Mouse (Mus musculus) cerebellum, adult 18-20 months (tissue): Measurements from ENCODE around the gene Unc5b.
"Not testable (repeated sequence)": the region's sequence is repeated elsewhere in the genome, so short reads cannot be mapped to it uniquely, and the experiment has no call there.

Source experiments
- DNase-seq, 2 experiments: peaks; one replicate each; pipeline ENCODE4 v3.0.0; 2021

The Unc5b gene

DNA sequence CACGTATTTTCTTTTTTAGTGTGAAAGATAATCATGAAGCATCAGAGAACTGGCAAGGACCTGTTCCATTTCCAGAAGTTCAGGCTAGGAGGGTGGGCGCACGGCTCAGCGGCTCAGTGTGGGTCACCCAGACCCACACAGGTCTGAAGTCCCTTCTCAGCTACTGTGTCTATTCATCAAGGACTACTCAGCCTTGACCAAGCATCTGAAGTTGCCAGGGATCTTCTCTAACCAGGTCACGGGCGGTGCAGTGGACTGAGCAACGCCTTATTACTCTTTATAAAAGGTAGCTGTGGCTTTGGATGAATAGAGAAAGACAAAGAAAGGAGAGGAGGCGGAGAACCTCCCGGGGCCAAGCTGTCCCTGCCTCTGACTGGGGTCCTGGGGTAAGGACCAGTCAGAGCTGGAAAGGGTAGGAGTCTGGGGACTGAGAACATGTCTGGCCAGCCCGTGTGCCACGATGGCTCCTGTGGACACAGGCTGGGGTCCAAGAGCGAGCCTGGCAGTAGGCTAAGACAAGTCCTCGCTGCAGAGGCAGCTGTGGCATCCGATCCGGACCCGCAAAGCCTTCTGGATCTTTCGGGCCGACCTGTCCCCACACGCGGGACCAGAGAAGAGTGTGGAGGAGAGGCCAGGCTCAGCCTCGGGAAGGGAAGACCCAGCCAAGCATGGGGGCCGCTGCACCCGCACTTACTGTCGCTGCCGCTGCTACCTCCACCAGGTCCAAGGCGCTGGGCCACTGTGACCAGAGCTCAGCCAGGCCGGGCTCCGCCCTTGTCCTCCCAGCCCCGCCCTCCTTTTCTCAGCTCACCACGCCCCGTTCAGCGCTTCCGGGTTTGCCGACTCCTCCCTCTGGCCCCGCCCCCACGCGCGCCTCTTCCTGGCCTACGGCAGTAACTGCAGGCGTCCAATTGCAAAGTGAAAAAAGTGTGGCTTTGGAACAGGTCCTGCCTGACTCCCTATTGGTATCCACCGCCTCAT is 79.1 kb downstream of the Unc5b start, which contains the start of gene Slc29a3:
Gene Slc29a3, minus strand, starts transcription at position 755 of the 981 bp plus-strand sequence.
- peak; percentile 92 to 93 for DNase-seq

DNA sequence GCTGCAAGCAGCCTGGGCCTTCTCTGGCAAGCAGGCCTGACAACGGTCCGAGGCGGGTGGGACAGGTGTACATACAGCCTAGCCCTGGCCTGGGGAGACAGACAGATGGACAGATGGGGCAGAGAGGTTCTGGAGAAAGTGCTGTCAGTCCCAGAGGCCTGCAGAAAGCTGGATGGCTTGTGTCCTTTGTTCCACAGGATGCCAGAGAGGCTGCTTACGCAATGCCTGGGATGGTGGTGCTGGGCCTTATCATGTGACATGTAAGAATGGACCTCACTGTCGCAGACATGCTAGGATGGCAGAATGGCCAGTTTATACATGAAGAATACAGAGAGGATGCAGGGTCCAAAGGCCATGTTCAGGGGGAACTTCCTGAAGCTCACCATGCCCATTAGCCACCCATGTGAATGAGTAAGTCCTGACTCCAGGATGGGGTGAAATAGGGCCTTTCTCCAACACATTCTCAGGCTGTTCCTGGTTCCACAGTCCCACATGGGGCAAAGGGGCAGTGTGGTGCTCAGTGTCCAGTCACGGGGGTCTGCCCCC is 83.6 kb downstream of the Unc5b start:
- no peak for DNase-seq

DNA sequence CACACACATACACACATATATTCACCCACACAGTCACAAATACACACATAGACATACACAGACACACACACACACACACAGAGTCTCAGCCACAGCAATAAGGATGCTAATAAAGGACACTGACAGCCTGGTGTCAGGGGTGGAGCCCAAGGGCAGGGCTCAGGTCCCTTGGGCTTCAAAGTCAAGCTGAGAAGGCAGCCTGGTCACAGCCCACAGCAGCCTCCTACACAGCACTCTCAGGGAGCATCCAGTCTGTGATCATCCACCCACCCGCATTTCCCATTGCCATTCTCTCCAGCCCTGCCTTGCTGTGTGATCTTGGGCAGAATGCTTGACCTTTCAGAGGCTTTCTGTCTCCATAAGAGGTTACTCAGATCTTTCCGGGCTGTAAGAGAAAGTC is 84.9 kb downstream of the Unc5b start:
- no peak for DNase-seq

DNA sequence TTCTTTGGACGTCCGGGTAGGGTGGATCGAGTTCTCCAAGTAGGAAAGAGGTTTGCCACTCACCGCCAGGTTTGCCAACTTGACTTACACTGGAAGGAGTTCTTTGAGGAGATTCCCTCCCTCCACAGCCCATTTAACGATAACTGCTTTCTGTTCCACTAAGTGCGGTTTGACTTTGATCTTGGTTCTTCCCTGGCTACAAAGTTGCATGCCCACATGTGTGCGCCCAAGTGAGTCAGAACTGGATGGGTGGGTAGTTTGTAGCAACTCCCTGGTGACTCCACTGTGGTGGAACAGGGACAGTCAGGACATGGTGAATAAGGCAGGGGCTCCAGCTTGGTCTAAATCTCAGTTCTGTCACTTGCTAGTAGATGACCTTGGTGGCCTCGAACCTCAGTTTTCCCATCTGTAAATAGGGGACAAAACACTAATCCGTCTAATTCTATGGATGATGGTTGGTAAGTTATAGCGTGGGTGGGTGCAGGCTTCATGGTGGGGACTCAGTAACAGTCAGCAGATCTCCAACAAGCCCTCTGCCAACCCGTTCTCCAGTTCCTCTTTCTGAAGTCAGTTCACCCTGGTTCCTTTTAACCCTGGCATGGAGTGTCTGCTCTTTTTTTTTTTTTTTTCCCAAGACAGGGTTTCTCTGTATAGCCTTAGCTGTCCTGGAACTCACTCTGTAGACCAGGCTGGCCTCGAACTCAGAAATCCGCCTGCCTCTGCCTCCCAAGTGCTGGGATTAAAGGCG is 86.7 kb downstream of the Unc5b start:
- DNase-seq, result no peak

DNA sequence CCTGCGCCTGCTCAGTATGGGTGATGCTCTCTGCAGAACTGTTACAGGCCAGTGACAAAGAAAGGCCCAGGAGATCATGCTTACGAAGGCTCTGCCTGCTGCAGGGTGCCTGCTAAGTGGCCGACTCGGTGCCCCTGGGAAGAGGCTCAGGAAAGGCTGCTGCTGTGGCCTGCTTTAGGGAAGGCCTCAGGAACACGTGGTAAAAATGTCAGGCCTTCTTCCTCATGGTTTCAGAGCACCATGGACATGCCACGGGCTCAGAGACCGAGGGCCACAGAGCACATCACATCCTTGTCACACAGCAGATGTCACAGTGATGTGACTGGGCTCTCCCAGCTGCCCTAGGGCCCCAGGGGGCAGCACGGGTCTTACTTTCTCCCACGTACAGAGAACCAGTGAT is 87.7 kb downstream of the Unc5b start:
- no peak for DNase-seq

DNA sequence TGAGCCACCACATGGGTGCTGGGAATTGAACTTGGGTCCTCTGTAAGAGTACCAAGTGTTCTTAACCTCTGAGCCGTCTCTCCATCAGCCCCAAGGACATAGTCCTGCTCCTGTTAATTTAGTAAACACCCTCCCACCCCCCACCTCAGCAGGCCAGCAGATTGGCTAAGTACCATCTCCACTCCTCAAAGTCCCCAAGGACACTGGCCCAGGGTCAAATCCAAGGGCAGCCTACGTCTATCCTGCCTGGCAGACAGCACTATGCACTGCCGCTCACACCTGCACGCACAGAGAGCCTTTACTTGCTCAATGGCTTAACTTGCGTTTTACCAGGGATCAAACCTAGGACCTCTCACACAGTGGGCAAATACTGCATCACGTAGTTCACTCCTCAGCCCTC is 88.4 kb downstream of the Unc5b start:
- DNase-seq, result no peak

DNA sequence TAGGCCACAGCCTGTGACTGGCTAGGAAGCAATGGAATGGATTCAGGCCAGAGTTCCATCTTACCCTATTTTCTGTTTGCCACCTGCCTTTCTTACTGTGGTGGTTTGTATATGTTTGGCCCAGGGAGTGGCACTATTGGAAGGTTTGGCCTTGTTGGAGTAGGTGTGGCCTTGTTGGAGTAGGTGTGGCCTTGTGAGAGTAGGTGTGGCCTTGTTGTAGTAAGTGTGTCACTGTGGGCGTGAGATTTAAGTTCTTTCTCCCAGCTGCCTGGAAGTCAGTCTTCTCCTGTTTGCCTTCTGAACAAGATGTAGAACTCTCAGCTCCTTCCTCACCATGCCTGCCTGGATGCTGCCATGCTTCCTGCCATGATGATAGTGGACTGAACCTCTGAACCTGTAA is 89.1 kb downstream of the Unc5b start:
- not testable (repeated sequence) for DNase-seq

DNA sequence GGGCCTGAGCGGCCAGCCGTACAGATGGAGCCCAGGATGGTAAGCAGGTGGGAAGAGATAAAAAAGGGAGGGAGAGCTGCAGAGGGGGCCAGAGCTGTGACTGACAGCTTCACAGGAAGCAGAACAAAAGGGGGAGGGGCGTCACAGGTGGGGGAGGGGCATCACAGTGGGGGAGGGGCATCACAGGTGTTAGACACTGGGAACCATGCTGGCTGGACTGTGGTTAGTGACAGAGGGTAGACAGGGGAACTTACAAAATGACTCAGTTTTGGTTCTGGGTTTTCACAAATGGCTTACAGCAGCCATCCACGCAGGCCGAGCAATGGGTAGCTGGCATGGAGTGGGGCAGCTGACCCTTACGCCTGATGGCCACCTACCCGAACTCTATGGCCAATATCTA is 89.9 kb downstream of the Unc5b start:
- no peak for DNase-seq

DNA sequence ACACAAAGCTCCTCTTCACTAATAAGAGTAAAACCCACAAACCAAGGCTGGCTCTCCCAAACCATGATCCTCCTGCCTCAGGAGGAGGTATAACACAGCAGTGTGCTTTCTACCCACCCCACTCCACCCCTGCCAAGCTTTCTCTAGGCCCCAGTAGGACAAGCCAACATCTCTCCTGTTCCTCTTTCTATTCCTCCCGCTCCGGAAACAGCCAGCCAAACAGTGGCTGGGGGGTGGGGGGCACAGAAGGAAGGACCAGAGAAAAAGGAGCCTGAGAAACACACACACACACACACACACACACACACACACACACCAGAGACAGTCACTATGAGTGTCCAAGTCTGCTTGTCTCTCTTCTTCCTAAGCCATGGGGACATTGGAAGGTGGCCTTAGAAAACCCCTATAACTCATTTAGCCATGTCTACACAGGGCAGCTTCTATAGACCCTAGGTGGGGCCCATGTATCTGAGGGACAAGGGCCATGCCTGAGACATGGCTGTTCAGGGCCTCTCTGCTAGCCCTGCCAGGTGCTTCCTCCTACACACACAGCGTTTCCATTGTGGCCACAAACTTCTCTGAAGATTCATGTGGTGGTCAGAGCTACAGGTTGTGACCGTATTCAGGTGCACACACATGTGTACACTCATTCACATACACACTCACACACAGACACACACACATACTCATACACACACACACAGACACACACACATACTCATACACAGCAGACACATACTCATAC is 91.6 kb downstream of the Unc5b start:
- no peak for DNase-seq

DNA sequence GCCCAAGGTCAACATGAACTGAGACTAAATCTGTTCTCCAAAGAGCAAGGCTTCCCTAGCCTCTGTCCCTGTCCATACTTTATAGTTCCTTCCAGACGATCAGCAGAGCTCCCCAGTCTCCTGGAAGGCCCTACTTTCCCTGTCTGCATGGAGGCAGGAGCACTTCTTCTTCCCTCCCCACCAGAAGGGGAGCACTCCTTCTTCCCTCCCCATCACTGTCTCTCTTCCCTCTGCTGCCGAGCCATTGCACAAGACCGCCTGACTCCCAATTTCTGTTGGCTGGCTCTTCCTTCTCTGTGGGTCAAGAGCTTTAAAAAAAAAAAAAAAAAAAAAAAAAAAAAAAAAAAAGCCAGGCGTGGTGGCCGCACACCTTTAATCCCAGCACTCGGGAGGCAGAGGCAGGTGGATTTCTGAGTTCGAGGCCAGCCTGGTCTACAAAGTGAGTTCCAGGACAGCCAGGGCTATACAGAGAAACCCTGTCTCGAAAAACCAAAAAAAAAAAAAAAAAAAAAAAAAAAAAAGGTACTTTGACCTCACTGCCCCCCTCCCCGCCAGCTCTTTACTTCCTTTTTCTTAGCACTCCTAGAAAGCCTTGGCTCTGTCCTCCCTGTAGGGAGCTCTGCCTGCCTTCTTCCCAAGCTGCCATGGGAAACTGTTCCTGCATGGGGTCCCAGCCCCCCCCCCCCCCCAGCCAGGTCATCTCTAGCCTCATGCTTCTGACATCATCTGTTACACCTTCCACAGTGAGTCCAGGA is 93.3 kb downstream of the Unc5b start:
- DNase-seq, result no peak

DNA sequence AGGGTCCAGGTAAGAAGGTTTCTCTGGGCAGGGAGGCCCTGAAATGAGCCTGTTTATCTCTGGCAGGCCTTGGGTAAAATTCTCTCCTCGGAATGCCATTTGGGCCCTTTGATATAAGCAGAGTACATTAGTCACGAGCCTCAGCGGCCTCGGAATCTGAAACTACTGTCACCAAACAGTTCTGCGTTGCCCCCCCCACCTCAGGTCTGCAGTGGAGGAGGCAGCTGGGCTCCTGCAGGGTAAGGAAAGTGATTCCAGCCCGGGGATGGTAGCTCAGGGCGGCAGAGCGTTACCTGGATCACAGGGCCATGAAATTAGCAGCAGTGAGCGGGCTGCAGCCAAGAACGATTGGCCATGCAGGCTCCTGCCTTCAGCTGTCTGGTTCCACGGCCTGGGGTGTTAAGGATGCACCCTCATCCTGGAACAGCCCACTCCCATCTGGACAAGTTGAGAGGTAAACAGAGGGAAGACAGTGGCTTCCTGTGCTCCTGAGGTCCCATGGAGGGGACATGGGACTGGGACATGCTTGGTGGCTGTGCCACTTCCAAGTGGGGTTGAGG is 94.1 kb downstream of the Unc5b start:
- no peak for DNase-seq

DNA sequence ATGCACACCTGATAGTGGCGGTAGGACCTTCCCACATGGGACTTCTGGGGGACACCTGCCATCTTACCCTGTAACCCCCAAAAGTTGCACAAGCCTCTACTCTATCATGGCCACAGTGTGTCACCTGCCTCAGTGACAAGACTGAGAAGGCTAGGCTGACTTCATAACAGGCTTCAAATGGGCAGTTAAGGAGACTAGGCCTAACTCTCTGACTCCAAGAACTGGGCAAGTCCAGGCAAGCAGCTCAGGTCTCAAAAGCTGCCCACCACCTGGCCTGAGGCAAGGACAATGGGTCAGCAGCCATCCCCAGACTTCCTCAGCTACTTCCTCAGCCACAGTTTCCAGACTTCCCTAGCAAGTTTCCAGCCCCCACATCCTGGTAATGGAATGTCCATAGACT is 95.6 kb downstream of the Unc5b start:
- DNase-seq, result no peak

DNA sequence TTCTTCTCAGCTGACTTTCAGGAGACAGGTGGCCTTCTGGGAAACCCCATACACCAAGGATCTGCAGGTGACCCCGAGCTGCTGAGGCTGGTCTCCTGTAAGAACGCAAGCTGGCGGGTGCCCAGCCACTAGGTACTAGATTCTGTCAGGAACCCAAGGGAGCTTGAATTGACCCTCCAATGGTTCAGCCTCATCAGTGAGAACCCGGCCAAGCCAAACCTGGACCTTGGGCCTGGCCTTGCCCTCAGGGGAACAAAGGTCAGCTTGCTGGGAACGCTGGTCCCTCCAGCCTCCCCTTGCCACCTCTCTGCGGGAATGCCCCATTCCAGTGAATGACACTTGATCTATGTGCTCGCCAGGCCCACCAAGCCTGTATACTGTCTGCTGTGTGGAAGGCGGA is 97.9 kb downstream of the Unc5b start:
- no peak for DNase-seq

DNA sequence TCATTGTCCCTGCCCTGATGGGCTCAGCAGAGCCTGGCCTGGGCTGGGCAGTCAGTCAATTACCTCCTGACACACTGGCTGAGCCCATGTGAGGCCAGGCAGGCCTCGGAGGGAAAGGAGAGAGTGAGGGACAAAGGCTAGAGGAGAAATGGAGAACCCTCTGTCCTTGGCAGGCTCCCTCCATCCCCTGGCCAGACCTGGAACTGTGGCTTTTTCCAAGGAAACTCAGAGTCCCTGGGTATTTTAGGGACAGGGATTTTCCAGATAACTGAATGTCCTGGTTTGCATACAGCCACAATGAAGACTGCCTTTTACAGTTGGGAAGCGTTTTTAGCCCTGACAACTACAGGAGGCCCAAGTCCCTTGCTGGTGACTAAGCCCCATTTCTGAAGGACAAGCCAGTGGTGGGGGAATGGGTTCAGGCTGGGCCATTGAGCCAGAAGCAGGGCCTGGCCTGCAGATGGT is 99.0 kb downstream of the Unc5b start:
- DNase-seq, result peak in 1 of 2 experiments; percentile 14

DNA sequence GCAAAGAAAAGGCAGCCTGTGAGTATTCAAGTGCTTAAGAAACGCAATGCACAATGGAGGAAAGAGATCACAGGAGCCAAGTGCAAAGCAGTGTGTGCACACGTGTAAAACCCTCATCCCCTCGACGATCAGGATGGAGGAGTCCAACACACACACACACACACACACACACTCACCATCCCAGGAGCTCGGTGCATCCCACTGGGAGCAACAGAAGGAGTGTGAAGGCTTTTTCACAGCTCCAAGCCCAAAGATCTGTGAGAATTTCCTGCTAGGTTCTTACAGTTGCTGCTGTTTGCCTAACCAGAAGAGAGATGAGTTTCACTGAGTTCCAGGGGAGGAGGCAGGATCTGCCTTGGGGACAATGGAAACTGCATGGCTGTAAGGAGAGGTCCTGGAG is 99.6 kb downstream of the Unc5b start:
- no peak for DNase-seq

DNA sequence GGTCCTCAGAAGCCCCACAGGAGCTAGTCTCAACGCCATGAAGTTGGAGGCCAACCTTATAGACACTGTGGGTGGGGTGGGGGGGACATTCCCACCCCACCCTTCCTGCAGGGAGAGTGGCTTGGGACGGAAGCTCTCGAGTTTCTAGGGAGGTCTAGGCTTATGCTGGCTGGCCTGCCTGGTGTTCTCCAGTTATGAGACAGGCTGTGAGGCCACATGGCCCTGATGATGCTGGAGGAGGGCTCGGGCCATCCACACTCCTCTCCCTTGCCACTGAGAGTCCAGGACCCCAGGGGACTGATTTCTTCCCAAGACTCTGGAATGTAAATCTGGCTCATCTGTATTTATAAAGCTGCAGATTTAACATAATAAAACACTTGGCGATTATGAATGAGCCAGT is 104.1 kb downstream of the Unc5b start:
- no peak for DNase-seq

DNA sequence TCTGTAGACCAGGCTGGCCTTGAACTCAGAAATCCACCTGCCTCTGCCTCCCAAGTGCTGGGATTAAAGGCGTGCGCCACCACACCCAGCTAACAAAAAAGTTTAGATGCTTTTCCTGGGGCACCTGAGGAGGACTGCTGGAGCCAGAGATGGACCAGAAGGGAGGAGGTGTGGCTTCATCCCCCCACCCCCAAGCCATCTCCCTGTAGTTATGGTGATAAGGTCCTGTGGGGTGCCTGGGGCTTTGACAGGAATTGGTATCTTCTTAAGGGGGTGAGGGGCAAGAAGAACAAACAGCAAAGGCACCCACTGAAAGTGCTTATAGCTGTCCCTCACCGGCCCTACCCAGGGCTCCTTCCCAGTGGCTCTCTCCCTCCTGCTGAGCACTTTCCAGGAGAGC is 104.5 kb downstream of the Unc5b start:
- DNase-seq, result no peak

DNA sequence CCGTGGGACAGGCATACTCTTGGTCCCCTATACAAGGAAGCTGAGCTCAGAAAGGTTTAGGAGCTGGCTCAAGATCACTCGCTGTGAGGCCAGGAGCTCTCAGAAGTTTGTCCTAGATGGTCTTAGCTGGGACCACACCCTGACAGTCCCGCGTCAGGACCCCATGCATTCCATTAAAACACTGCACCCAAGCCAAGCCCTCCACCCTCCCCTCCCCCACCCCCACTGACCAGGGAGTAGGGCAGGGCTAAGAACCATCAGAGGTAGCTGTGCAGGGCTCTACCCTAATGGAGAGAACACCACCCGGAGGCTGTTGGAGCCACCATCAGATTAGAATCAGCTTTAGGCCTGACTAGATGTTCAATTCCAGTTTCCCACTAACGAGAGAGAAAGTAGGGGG is 106.9 kb downstream of the Unc5b start:
- DNase-seq, result no peak

DNA sequence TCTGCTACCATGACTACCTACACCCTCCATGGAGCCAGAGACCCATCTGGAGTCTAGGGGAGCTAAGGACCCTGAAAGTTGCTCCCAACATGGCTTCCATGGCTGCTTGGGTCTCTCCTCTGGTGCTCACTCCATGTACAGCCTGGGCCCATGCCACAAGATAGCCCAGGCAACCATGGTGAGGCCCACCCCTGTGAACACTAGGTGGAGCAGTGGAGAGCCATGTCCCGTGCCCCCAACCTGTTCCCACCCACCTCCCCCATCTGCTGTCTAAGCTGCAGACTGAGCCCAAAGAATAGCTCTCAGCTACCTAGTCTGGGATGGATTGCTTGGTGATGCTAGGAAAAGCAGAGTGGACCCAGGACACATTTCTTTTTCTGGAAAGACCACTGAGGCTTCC is 108.0 kb downstream of the Unc5b start:
- DNase-seq, result no peak

DNA sequence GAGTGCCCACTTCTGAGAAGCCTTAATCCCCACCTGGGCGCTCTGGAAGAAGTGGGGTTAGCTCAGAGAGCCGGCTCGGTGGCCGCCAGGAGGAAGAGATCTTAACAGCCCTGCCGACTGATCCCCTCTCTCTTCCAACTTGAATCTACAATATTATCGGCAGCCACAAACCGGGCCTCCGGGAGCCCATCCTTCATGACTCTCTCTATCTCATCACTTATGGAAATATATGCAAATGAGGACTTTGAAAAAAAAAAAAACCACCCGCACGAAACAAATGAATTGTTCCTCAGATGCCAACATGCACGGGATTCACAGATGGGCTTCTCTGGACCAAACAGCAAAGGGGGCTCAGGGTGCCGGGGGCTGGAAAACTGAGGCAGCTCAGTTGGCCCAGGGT is 109.7 kb downstream of the Unc5b start:
- no peak for DNase-seq

DNA sequence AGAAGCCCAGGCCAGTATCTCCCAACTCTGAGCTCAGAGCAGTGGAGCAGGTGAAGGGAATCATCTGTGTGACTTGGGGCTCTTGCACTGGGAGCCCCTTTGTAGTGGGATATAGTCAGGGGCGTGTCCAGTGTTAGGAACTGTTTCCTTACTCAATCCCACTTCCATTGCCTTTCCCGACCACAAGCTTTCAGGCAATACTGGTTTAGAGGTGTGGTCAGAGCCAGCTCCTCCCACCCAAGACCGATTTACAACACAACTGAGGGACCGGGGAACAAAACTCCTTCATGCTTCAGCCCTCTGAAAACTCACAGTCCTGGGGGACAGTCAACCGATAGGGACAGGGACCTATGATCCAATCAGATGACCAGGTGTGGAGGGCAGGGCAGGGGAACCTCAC is 110.9 kb downstream of the Unc5b start:
- no peak for DNase-seq

DNA sequence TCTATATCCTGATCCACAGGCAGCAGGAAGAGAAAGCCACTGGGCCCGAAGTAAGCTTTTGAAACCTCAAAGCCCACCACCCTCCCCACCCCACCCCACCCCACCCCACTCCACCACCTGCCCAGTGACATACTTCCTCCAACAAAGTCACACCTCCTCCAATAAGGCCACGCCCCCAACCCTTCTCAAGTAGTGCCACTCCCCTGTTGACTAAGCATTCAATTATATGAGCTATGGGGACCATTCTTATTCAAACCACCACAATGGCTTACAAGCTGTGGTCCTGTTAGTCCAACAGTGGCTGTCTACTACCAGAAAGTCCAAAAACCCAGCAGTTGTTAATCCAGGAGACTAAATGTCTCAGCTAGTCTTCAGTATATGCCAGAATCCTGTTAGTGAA is 112.9 kb downstream of the Unc5b start:
- no peak for DNase-seq
